Mouse (Mus musculus): Measurements from ENCODE around the gene Tmem184a. TPM values are rescaled to one million over a fixed set of nuclear protein-coding genes. Genes with fewer than 3 reads are reported as not detected.

The Tmem184a gene
- polyA plus RNA-seq, 2 experiments = 5.9 to 6.1 TPM

- no peaks in the 10 kb centered on the region for H3K9me3 ChIP-seq (ENCODE audit: control insufficient read depth, low read length)
- ATAC-seq (ENCODE audit: low FRiP score, low read depth) (peak; percentile 47; the same call in 1 of the 2 replicates), DNase-seq (ENCODE audit: low spot score) (peak; percentile 77)
- no peaks in the 10 kb centered on the region for H3K27me3 ChIP-seq (ENCODE audit: control insufficient read depth, insufficient read depth, low read length)
- no peak overlapping the region for H3K4me3 ChIP-seq (replicated peaks; ENCODE audit: low read length)
- H3K4me2 ChIP-seq (replicated peaks; ENCODE audit: low read depth, low read length, severe bottlenecking) = no peak overlapping the region
- TF ChIP-seq POLR2A (IDR thresholded peaks at IDR 0.05; ENCODE audit: borderline replicate concordance, extremely low read depth, insufficient read depth, insufficient read length) = no peak
- WGBS = 12% methylated on average over 2 of the region's 2 CpGs
- no peak overlapping the region for H3K9ac ChIP-seq (ENCODE audit: low read depth, low read length, severe bottlenecking)
- H3K36me3 ChIP-seq (ENCODE audit: control insufficient read depth, insufficient read depth, low read length) = no peaks in the 10 kb centered on the region
- H3K4me1 ChIP-seq (ENCODE audit: control insufficient read depth, insufficient read depth, low read length) = no peaks in the 10 kb centered on the region
- no peak overlapping the region for H3K27ac ChIP-seq (replicated peaks; ENCODE audit: low read depth, low read length)
Observed at GRCm38 (mm10) chr5:139838476-139838892, 18.8 kb upstream of the Tmem184a start.

- Histone ChIP-seq H3K9me3 (ENCODE audit: control insufficient read depth, low read length) (no peaks in the 10 kb centered on the region), H3K27me3 (ENCODE audit: control insufficient read depth, insufficient read depth, low read length) (no peaks in the 10 kb centered on the region), H3K4me1 (ENCODE audit: control insufficient read depth, insufficient read depth, low read length) (no peaks in the 10 kb centered on the region), H3K36me3 (ENCODE audit: control insufficient read depth, insufficient read depth, low read length) (no peaks in the 10 kb centered on the region), H3K9ac (ENCODE audit: low read depth, low read length, severe bottlenecking) (no peak overlapping the region), H3K4me2 (replicated peaks; ENCODE audit: low read depth, low read length, severe bottlenecking) (no peak overlapping the region), H3K4me3 (replicated peaks; ENCODE audit: low read length) (no peak overlapping the region), H3K27ac (replicated peaks; ENCODE audit: low read depth, low read length) (no peak overlapping the region)
- 80% methylated on average over 7 of the region's 7 CpGs for WGBS
- ATAC-seq (ENCODE audit: low FRiP score, low read depth) (no peak), DNase-seq (ENCODE audit: low spot score) (no peak)
- no peak for TF ChIP-seq POLR2A (IDR thresholded peaks at IDR 0.05; ENCODE audit: borderline replicate concordance, extremely low read depth, insufficient read depth, insufficient read length)
Observed at GRCm38 (mm10) chr5:139835706-139836105, 16.0 kb upstream of the Tmem184a start.

- H3K27me3 ChIP-seq (ENCODE audit: control insufficient read depth, insufficient read depth, low read length) = no peaks in the 10 kb centered on the region
- no peak for DNase-seq (ENCODE audit: low spot score)
- no peak for TF ChIP-seq POLR2A (IDR thresholded peaks at IDR 0.05; ENCODE audit: borderline replicate concordance, extremely low read depth, insufficient read depth, insufficient read length)
- H3K36me3 ChIP-seq (ENCODE audit: control insufficient read depth, insufficient read depth, low read length) = no peaks in the 10 kb centered on the region
- H3K4me1 ChIP-seq (ENCODE audit: control insufficient read depth, insufficient read depth, low read length) = no peaks in the 10 kb centered on the region
- H3K4me2 ChIP-seq (replicated peaks; ENCODE audit: low read depth, low read length, severe bottlenecking) = no peak overlapping the region
- H3K9me3 ChIP-seq (ENCODE audit: control insufficient read depth, low read length) = no peaks in the 10 kb centered on the region
- H3K4me3 ChIP-seq (replicated peaks; ENCODE audit: low read length) = no peak overlapping the region
- ATAC-seq (ENCODE audit: low FRiP score, low read depth) = no peak
- H3K9ac ChIP-seq (ENCODE audit: low read depth, low read length, severe bottlenecking) = no peak overlapping the region
- WGBS = 77% methylated on average over 7 of the region's 7 CpGs
- no peak overlapping the region for H3K27ac ChIP-seq (replicated peaks; ENCODE audit: low read depth, low read length)
Observed at GRCm38 (mm10) chr5:139832125-139832524, 12.4 kb upstream of the Tmem184a start.

DNA sequence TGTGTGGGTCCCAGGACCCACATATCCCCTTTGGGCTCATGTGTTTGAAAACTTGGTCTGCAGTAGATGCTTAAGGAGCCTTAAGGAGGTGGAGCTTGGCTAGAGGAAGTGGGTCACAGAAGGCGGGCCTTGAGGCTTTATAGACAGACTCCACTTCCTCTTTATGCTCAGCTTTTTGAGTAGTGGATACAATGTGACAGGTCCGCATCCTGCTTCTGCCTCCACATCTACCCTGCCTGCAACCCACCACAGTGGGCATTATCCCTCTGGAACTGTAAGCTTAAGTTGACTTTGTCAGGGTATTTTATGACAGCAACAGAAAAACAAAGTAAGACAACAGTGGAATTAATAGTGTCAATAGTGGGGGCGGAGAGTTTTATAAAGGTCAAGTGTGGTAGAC lies 11.0 kb upstream of the Tmem184a start:
- 89% methylated on average over 3 of the region's 3 CpGs for WGBS
- Histone ChIP-seq H3K4me1 (ENCODE audit: control insufficient read depth, insufficient read depth, low read length) (peaks cover 5% of the 10 kb centered on the region; the same call in 1 of the 2 replicates), H3K4me3 (replicated peaks; ENCODE audit: low read length) (no peak overlapping the region), H3K27ac (replicated peaks; ENCODE audit: low read depth, low read length) (no peak overlapping the region), H3K9me3 (ENCODE audit: control insufficient read depth, low read length) (no peaks in the 10 kb centered on the region), H3K36me3 (ENCODE audit: control insufficient read depth, insufficient read depth, low read length) (no peaks in the 10 kb centered on the region), H3K4me2 (replicated peaks; ENCODE audit: low read depth, low read length, severe bottlenecking) (no peak overlapping the region), H3K27me3 (ENCODE audit: control insufficient read depth, insufficient read depth, low read length) (no peaks in the 10 kb centered on the region), H3K9ac (ENCODE audit: low read depth, low read length, severe bottlenecking) (no peak overlapping the region)
- DNase-seq (ENCODE audit: low spot score) (no peak), ATAC-seq (ENCODE audit: low FRiP score, low read depth) (no peak)
- TF ChIP-seq POLR2A (IDR thresholded peaks at IDR 0.05; ENCODE audit: borderline replicate concordance, extremely low read depth, insufficient read depth, insufficient read length) = no peak

GRCm38 (mm10) chr5:139829384-139829783 lies 9.7 kb upstream of the Tmem184a start:
- H3K4me3 ChIP-seq (replicated peaks; ENCODE audit: low read length) = no peak overlapping the region
- H3K36me3 ChIP-seq (ENCODE audit: control insufficient read depth, insufficient read depth, low read length) = peaks cover 4% of the 10 kb centered on the region
- H3K27me3 ChIP-seq (ENCODE audit: control insufficient read depth, insufficient read depth, low read length) = no peaks in the 10 kb centered on the region
- no peak overlapping the region for H3K4me2 ChIP-seq (replicated peaks; ENCODE audit: low read depth, low read length, severe bottlenecking)
- WGBS = 81% methylated on average over 13 of the region's 13 CpGs
- no peak for TF ChIP-seq POLR2A (IDR thresholded peaks at IDR 0.05; ENCODE audit: borderline replicate concordance, extremely low read depth, insufficient read depth, insufficient read length)
- no peaks in the 10 kb centered on the region for H3K9me3 ChIP-seq (ENCODE audit: control insufficient read depth, low read length)
- DNase-seq (ENCODE audit: low spot score) (no peak), ATAC-seq (ENCODE audit: low FRiP score, low read depth) (no peak)
- no peak overlapping the region for H3K27ac ChIP-seq (replicated peaks; ENCODE audit: low read depth, low read length)
- H3K4me1 ChIP-seq (ENCODE audit: control insufficient read depth, insufficient read depth, low read length) = peaks cover 11% of the 10 kb centered on the region; the same call in 1 of the 2 replicates
- H3K9ac ChIP-seq (ENCODE audit: low read depth, low read length, severe bottlenecking) = no peak overlapping the region

GRCm38 (mm10) chr5:139827593-139827992 lies 7.9 kb upstream of the Tmem184a start:
- WGBS = 94% methylated on average over 1 of the region's 1 CpGs
- peaks cover 11% of the 10 kb centered on the region; the same call in 1 of the 2 replicates for H3K4me1 ChIP-seq (ENCODE audit: control insufficient read depth, insufficient read depth, low read length)
- ATAC-seq (ENCODE audit: low FRiP score, low read depth) = no peak
- no peak for TF ChIP-seq POLR2A (IDR thresholded peaks at IDR 0.05; ENCODE audit: borderline replicate concordance, extremely low read depth, insufficient read depth, insufficient read length)
- no peaks in the 10 kb centered on the region for H3K9me3 ChIP-seq (ENCODE audit: control insufficient read depth, low read length)
- H3K27ac ChIP-seq (replicated peaks; ENCODE audit: low read depth, low read length) = no peak overlapping the region
- peaks cover 18% of the 10 kb centered on the region for H3K36me3 ChIP-seq (ENCODE audit: control insufficient read depth, insufficient read depth, low read length)
- H3K4me3 ChIP-seq (replicated peaks; ENCODE audit: low read length) = no peak overlapping the region
- no peak overlapping the region for H3K4me2 ChIP-seq (replicated peaks; ENCODE audit: low read depth, low read length, severe bottlenecking)
- DNase-seq (ENCODE audit: low spot score) = no peak
- no peaks in the 10 kb centered on the region for H3K27me3 ChIP-seq (ENCODE audit: control insufficient read depth, insufficient read depth, low read length)
- no peak overlapping the region for H3K9ac ChIP-seq (ENCODE audit: low read depth, low read length, severe bottlenecking)
